Mouse (Mus musculus) CD4-positive, CD25-positive, alpha-beta regulatory T cell, adult 4 months (primary cell): ENCODE data around the gene Pcsk2. TPM values are rescaled to one million over a fixed set of nuclear protein-coding genes. Genes with fewer than 3 reads are reported as not detected.

Experiments
- ATAC-seq: one replicate; pipeline ENCODE4 v1.8.0; 2017
- polyA plus RNA-seq, 2 experiments: library from polyadenylated mRNA; unstranded; fragments of 100-300 nt; shearing (Covaris generic); gene quantifications; one replicate each; pipeline ENCODE4 v1.2.1; 2017

The Pcsk2 gene
- polyA plus RNA-seq, 2 experiments from 2014 or later = 0.07 TPM; not detected in 1

GRCm38 (mm10) chr2:143646001-143646400 is 100.0 kb downstream of the Pcsk2 start:
- ATAC-seq = no peak

DNA sequence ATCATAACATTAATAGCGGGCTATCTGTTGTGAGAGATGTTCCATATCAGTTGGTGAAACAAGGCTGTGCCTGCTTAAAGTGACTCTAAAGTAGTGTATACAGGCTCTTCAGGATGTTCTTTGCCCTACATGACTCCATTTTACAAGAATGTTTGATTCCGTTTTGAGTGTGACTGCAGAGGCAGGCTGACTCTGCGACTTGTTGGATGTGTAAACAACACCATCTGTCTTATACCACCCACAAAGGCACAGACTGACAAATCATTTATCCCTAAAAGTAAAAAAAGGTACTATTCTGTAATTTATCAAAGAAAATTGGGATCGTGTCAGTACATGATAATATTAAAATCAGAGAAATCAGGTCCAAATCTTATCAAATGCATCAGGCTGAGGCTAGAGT is 108.7 kb downstream of the Pcsk2 start:
- ATAC-seq = no peak

DNA sequence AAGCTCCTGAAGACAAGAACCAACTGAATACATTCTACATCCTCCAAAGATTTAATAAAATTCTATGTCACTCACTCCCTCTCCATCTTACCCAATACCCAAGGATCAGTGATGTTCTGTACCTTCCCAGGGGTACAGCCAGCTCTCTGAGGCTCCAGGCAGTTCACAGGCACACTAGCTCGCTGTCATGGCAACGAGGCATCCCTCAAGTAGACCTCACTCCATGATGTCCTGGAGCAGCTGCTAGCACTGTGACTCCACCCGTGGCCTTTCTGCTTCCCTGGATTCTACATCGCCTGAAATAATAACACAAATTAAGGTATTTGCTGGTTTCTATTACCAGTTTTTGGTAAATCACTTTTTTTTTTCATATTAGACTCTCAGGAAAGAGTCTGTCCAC is 111.0 kb downstream of the Pcsk2 start:
- ATAC-seq = no peak

DNA sequence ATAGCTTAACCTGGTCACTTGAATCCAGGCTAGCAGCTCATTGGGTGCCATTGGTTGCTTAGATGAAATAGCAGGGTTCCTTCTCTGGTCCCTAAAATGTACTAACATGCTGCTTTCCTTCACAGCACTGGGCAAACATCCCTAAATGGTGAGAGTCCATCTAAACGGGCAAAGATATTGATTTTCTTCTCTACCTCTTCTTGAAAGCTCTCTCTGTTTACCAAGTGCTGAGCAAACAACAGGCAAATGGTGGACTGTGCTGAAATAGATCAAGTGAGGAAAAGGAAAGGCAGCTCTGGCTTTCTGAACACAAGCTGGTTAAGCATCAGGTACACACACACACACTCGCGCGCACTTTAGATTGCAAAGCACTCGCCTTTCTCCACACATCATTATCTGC is 120.8 kb downstream of the Pcsk2 start:
- ATAC-seq = no peak

- ATAC-seq = no peak
These were observed 131.9 kb downstream of the Pcsk2 start for GRCm38 (mm10) chr2:143677869-143678268.

- no peak for ATAC-seq
These were observed 133.6 kb downstream of the Pcsk2 start for GRCm38 (mm10) chr2:143679513-143679912.

GRCm38 (mm10) chr2:143681873-143682555 is 136.1 kb downstream of the Pcsk2 start:
- no peak for ATAC-seq

DNA sequence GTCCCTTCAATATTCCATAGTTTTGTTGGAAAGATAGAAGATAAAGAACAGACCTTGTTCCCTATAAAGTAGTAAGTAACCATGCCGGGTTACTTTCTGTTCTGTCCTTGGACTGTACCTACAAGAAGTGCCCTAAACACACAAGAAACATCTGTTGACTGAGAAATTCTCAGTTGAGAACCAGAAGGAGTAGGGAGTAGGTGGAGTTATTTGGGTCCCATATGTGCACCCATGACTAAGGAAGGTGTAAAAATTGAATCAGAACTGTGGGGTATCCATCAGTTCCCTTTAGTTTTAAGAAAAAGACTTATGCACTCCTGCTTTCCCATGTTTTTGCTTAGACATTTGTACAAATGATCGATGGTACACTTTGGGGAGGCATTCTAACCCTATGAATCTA is 137.6 kb downstream of the Pcsk2 start:
- no peak for ATAC-seq

- ATAC-seq = no peak
These were observed 145.3 kb downstream of the Pcsk2 start for GRCm38 (mm10) chr2:143691244-143691643.

DNA sequence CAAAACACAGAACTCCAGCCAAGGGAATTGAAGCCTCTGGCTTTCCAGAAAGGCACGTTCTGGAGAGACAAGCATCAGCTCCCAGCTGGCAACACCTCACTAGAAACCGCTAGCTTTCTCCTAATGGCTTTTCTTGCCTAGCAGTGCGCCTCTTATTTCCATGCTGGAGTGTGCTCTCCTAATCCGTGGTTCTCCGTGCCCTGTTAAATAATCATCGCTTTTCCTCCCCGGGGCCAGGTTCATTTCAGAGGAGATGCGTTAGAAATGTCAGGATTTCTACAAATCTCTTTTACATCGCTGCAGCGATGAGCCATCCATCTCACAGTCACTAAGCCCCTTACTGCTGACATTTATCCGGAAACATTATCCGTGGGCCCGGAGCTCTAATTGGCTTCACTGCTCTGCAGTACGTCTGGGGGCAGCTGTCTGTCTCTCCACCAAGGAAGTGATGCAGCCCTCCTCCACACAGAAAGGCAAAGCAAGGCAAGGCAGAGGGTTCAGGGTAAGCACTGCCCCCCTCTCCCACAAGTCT is 150.1 kb downstream of the Pcsk2 start:
- no peak for ATAC-seq

DNA sequence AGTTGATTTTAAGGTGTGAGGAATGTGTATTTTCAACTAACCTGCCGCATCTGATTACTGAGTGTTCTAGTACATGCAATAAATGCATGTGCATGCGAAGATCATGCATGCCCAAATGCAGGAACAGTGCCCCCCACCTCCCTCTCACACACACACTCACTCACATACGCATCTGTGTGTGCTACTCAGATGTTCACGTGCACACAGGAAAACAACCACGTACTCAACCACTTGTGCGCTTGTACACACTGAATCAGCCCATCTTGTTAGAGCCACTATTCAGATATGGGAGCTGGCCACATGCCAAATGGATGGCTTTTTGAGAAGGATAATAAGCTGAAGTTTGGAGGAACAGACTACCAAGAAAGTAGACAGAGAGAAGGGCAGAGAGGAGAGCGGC is 150.7 kb downstream of the Pcsk2 start:
- no peak for ATAC-seq

- ATAC-seq = no peak
These were observed 155.2 kb downstream of the Pcsk2 start for GRCm38 (mm10) chr2:143701141-143701540.

GRCm38 (mm10) chr2:143702931-143703344 is 157.0 kb downstream of the Pcsk2 start:
- no peak for ATAC-seq

DNA sequence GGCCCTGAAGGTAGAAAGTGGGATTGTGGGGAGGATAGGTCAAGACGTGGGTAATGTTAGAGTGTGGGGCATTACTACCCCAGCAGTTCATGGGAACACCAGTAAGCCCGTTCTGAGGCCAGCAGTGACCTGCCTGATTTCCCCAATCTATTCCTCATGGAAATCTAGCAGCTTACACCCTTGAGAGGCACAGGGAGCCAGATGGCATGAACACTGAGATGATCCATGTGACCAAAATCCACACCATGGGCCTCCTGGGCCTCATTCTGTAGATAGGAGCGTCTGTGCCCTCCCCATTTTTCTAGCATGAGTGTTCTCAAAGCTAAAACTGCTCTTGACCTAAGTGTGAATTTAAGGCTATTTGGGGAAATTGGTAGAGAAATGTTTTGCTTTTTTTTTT is 162.2 kb downstream of the Pcsk2 start:
- ATAC-seq = no peak

- no peak for ATAC-seq
These were observed 163.3 kb downstream of the Pcsk2 start for GRCm38 (mm10) chr2:143709249-143709648.

DNA sequence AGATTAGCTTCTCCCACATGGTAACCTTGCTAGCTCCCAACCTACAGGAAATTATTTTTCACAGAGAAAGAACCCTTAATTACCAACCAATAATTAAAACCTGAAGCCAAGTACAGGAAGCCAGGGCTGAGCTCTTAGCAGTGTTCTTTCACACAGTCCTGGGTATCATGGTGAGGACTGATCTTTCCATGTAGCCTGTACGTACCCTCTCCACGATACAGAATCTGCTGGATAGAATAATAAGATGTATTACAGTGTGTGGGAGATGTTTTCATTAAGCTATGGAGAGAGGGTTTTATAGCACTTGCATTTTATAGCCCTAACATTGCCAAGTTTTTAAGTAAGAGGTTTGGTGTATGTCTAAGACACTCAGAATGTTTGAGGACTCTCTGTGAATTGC is 164.0 kb downstream of the Pcsk2 start:
- ATAC-seq = no peak

GRCm38 (mm10) chr2:143711886-143712285 is 165.9 kb downstream of the Pcsk2 start:
- no peak for ATAC-seq

- ATAC-seq = no peak
These were observed 166.9 kb downstream of the Pcsk2 start for GRCm38 (mm10) chr2:143712901-143713300.

DNA sequence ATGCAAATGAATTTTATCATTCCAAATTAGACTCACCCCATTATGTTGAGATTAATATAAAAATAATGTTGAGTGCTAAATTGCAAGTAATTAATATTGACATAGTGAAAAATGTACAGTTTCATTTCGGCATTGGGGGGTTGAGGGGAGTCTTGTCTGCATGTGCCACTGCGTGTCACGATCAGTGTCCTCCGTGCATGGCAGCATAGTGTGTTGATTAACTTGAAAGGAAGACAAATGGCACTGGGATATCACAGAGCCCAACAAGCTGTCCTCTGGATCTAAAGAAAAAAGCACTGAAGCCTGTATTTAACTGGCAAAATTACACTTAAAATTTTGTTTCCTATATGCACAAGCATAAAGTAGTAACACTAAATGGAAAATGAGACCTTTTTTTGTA is 167.9 kb downstream of the Pcsk2 start:
- no peak for ATAC-seq

DNA sequence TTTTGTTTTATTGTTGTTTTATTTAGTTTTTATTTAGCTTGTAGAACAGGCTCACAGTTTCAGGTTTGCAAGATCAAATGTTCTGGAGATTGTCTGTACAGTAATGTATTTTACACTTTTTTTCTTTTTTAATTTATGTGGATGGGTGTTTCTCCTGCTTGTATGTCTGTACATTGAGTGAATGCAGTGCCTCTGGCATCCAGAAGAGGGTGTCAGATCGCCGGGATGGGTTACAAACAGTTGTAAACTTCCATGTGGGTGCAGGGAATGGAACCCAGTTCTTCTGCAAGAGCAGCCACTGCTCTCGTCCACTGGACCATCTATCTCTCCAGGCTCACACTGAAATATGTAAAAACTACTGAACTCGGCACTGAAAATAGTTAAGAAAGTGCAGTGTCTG is 169.2 kb downstream of the Pcsk2 start:
- no peak for ATAC-seq

- no peak for ATAC-seq
These were observed 177.3 kb downstream of the Pcsk2 start for GRCm38 (mm10) chr2:143723231-143723630.

- no peak for ATAC-seq
These were observed 178.1 kb downstream of the Pcsk2 start for GRCm38 (mm10) chr2:143724101-143724500.

GRCm38 (mm10) chr2:143724720-143725119 is 178.8 kb downstream of the Pcsk2 start:
- ATAC-seq = no peak

- ATAC-seq = no peak
These were observed 186.5 kb downstream of the Pcsk2 start for GRCm38 (mm10) chr2:143732501-143732900.

- ATAC-seq = no peak
These were observed 189.5 kb downstream of the Pcsk2 start for GRCm38 (mm10) chr2:143735442-143735841.
